Mouse (Mus musculus): ENCODE data around the gene 1600002K03Rik. TPM values are rescaled to one million over a fixed set of nuclear protein-coding genes. Genes with fewer than 3 reads are reported as not detected.

The 1600002K03Rik gene
- total RNA-seq (2022) = 10 to 100 TPM; 18.1 to 22.1 (median 21.7) TPM

DNA sequence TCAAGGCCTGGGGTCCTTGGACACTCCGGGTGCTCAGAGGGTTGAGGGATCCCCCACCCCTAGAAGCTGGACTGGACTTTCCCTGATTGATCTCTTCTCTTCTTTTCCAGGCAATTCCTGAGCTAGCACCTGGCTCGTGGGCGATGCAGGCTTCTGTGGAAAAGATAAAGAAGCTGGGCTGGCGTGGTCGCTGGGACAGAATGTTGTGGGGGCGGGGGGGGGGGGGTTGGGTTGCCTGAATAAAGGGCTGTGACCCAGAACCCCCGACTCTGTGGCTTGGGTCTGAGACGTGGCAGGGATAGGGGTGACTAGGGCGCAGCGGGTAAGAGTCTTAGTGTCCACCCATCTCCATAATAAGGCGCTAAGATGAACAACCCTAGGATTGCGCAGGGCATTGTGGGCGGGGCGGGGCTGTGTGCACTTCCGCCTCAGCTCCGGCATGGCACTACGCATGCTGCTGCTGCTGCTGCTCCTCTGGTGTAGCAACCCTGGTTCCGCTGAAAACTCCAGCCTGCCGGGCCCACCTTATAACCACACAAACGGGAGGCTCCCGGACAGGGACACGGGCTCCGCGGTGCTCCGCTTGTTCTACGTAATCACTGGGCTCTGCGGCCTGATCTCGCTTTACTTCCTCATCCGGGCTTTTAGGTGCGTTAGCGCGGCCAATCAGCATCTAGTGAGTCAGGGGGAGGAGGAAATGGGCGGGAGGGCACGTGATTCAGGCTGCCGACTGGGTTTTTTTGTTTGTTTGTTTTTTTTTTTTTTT is at the start of gene 1600002K03Rik:
Gene 1600002K03Rik, plus strand, starts transcription at position 418 of the 766 bp plus-strand sequence.
- peak; percentile 88 for DNase-seq

DNA sequence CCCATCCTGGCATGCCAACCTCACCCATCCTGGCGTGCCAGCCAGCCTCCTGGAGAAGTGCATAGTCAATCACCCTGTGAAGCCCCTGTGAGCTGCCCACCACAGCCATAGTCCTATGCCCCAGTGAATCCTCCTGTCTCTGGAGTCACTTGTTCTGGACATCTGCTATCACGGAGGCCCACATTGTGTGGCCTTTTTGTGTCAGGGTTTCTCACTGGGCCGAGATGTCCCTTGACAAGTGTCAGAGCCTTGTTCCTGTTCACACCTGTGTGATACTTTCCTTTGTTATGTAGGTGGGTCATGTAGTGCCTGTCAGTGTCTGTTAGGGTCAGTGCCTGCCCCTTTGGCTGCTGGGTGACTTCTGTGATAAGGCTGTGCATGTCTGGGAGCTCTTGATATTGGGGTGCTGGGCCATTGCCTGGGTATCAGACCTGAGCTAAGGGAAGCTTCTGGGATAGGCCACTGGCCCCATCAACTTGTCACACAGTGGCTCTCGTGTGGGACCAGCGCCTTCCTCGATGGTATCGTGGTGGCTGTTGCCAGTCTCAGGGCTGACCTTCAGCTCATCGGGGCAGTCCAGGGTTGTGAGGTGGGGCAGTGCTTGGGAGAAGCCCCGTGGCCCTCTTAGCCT is 48.7 kb upstream of the 1600002K03Rik start:
- no peak for DNase-seq

DNA sequence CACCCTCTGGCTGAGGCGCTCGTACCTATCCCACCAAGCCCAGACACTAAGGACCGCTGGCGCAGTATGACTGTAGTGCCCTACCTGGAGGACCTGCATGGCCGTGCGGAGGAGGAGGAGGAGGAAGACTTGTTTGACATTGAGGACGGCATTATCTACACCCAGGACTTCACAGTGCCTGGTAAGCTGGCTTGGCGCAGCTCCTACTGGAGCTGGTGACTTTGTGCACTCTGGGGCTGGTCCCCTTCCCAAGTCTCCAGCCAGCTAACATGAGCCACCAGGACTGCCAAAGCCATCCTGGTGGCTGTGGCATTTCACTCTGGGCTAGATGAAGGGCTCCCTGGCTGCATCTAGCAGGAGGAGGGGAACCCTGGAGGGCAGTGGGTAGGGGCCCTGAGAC is 44.8 kb upstream of the 1600002K03Rik start:
- DNase-seq = no peak

GRCm38 (mm10) chr10:80129846-80130245 is 42.9 kb upstream of the 1600002K03Rik start:
- no peak for DNase-seq

DNA sequence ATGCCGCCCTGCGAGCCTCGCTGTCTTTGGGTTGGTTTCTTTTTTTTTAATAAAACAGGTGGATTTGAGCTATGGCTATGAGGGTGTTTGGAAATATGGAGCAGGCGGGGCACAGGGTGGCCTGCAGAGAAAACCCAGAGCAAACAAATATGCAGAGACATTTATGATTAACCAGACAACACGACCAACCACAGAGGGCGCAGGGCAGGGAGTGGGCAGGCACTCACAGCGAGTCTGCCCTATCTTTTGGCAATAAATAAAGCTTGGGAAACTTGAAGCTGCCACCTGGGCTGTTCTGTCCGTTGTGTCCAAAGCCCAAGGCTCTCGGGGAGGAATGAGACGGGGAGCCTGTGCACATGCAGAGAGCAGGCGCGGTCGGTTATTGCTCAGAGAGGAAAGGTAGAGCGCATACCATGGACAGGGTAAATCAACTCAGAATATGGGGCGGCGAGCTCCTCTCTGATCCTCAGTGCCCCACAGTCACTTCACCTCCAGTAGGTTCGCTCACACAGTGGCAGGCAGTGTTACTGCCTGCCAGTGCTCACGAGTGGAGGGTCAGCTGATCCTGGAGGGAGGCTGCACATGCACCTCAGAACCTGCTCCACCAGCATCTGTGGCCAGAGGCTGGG is 42.2 kb upstream of the 1600002K03Rik start:
- DNase-seq = peak; percentile 11

DNA sequence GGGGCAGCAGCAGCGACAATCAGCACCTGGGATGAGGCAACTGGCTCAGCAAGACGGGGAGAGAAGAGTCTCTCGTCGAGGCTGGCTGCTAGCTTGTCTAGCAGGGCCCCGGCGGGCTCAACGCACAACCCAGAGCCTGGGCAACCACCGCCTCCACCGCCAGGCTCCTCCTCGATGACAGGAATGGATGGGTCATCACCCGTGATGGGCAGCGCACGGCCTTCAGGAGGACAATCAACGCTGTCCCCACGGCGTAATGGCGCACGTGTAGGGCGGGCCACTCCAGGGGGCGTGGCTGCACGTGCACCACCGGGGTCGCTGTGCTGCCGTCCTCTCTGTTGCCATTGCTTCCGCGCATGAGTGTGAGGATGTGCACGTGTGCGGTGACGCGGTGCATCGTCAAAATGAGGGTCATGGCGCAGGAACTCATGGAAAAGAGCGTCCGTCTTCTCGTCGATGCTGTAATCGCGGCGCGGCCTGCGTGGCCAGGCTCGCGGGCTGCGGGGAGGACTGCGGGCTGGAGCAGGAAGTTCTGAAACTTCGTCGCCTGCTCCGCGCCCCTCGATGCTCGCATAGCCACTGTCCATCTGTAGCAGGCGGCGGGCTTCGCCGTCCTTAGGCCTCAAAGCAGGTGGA is 41.3 kb upstream of the 1600002K03Rik start:
- DNase-seq = peak; percentile 52

GRCm38 (mm10) chr10:80131952-80132350 is 40.8 kb upstream of the 1600002K03Rik start:
- peak; percentile 9 for DNase-seq

DNA sequence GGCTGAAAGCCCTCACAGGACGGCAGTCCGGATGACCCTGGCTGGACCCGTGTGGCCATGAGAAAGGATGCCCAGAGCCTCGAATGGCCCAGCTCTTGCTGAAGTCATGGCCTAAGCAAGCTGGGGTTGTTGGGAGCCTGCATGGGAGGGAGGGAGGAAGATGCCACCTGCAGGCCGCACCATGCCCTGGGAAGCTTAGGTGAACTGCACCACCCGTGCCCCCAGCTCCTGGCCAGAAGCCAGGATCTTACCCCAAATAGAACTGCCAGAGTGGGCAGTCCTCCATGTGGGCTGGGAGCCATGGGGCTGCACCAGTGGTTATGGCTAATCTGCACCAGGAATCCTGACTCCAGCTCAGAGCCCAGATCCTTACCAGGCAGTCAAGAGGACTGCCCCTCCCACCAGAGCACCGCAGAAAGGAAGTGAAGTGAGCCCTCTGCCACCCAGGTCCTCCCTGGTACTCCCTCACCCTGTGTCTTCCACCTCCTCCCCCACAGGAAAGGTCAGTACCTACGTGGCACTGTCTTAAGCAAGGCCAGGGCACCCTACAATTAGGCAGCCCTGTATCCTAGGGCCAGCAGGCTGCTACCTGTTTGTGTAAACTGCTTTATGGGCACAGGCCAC is 39.4 kb upstream of the 1600002K03Rik start:
- no peak for DNase-seq

DNA sequence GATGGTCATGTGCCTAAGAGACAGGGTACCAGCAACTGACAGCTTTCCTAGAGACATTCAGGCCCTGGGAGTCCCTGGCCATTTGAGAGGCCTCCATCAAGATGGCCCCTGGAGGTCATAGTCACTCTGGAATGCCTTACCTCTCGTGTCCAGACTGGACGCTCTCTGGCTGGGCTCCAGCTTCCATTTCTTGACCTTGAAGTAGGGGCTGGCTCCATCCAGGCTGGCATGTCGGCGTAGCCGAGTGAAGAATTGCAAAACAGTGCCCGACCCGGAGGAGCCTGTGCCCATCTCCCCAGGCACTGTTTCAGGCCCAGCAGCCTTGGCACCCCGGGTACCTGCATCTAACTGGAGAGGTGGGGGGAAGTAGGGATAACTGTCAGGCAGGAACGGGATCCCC is 38.3 kb upstream of the 1600002K03Rik start:
- no peak for DNase-seq

DNA sequence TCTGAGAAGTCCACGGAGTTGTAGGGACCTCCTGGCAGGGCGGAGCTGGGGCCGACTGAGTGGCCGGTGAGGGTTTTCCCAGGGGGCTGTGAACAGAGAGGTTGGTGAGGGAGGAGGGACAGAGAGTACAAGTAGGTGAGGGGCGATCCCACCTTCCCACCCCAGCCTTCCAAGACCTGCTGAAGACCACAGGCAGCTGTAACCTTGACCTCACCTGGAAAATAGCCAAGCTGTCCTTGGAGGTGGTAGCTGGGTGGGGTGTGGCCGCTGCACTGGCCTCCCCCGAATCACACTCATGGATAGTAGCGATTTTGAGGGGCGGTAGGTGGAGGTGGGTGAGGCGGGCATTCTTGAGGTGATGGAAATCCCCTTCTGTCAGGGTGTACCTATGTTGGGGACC is 37.6 kb upstream of the 1600002K03Rik start:
- DNase-seq = no peak

DNA sequence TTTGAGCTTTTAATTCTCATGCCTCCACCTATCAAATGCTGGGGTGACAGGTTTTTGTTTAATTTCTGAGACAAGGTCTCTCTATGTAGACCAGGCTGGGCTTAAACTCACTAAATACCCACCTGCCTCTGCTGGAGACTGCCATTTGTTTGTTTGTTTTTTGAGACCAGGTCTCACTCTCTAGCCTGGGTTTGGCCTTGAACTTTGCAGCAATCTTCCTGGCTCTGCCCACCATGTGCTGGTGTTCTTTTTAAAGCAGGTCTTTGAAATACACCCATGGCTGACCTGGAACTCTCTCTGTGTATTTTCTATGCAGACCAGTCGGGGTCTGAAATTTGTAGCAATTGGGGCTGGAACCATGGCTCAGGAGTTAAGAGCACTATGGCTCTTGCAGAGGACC is 37.1 kb upstream of the 1600002K03Rik start:
- DNase-seq = no peak

GRCm38 (mm10) chr10:80136179-80136951 is 36.4 kb upstream of the 1600002K03Rik start:
- DNase-seq = no peak

DNA sequence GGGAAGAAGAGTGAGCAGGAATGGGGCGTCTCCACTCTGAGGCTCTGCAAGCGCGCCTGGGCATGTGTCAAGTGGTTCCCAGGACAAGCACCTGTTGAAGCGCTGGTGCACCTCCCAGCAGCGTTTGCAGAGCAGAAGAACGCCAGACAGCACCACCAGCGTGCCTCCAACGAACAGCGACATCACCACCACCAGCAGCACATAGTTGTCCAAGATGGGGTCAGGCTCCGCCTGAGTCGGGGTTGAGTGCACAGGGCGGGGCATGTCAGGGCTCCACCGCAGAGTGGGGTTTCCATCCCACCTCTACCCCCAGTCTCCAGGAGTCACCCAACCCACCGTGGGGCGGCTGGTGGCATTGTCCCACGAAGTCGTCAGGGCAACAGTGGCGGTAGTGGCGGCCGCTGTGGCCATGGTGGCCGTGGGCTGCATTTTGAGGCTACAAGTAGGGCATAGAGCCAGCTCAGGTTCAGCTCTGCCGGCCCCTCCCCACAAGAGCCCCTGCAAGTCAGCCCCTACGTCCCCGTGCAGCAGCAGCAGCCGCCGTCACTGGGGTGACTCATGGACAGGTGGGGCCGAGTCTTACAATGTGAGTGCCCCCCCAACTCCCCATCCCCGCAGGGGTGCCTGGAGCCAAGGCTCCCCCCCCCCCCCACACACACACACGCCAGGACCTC is 35.7 kb upstream of the 1600002K03Rik start:
- DNase-seq = no peak

GRCm38 (mm10) chr10:80137626-80138552 is 34.9 kb upstream of the 1600002K03Rik start:
- DNase-seq = no peak

DNA sequence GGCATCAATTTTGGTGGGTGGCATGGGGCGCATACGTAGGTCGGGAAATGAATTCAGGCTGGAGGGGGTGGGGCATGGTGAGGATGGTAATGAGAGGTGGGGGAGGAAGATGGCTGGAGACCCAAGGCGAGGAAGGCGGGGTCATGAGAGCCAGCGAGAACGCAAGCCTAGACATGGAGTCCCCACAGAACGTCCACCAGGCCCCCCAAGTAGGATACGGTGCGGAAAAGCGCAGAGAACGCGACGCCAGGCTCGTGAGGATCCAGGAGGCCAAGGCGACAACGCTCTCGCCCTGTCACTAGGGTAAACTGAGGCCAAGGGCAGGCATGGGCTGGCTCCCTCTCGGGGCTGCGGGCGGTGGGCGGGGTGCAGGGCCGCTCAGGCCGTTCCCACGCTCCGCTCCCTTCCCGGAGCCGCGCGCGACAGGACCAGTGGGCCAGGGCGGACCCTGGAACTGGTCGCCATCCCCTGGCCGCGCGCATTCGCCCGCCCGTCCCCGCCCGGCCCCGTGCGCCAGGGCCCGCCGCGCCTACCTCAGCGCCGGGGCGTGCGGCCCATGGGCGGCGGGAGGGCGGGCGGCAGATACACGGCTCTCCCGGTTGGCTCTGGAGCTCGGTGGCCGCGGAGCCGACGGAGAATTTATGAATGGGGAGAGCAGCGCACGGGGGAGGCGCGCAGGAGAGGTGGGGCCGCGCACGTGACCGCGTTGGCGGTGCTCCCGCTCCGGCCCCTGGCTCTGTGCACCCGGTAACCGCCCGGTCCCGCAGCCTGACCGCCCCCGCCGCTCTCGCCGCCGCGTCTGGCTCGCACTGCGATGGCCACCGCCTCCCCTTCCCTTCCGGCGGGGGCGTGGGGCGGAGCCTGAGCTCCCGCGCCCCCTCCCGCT is 33.9 kb upstream of the 1600002K03Rik start, which contains the start of gene Atp5d:
Gene Atp5d, plus strand, starts transcription at position 80 of the 886 bp plus-strand sequence.
- no peak for DNase-seq

DNA sequence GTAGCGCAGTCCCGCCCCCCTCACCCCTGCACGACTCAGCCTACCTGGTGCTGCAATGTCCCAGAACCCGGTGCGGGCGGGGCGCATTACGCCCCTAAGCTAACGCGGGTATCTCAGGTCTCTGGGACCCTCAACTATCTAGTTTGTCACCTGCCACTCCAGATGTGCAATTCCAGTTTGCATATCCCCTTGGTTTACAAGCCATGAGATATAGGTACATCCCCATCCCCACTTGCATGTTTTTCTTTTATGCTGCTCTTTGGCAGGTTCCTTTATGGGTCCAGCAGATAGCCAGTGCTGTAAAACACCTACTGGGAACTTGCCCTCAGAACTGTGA is 33.3 kb upstream of the 1600002K03Rik start:
- DNase-seq = no peak

DNA sequence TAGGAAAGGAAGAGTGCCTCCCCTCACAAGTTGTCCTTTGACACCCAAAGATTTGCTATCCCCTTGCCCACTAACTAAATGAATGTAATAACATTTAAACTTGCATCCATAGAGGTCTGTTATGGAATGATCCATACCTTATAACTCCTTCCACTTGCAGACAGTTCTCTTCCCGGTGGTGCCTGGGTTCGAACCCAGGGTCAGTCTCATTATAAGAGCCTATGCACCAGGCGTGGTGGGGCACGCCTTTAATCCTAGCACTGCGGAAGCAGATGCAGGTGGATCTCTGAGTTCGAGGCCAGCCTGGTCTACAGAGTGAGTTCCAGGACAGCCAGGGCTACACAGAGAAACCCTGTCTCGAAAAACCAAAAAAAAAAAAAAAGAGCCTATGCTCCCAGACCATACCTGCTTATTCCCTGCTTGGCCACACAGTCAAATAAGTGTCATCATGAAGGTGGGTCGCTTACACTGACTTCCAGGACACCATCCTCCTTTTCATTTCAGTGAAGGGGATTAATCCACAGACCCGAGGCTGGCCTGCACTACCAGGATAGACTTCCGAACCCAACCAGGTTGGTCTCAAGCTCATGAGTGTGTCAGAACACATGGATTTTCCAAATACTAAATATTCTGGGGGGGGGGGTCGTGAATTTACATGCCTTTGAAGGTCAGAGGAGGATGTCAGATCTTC is 32.6 kb upstream of the 1600002K03Rik start:
- DNase-seq = no peak

DNA sequence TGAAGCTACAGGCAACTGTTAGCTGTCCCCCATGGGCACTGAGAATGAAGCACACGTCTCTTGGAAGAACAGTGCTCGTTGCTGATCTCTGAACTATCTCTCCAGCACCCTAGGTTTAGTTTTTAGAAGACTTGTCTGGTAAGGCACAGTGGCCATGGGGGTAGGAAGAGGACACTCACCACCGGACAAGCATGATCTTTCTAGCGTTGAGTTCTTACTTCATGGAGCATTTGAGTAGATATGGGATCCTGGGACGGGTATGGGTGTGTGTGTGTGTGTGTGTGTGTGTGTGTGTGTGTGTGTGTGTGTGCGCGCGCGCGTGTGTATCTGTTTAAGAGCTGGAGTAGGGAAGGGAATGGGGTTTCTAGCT is 32.1 kb upstream of the 1600002K03Rik start, which contains the start of gene Cbarp:
Gene Cbarp, minus strand, starts transcription at position 170 of the 370 bp plus-strand sequence.
- DNase-seq = no peak

All from adrenal gland, adult 8-10 months (tissue).